Mouse (Mus musculus) cerebellum, adult 2 months (tissue): ENCODE data around the gene Noto.

Experiments
- CTCF ChIP-seq: fragments of 200-500 bp; IDR thresholded peaks from 2 replicates; pipeline ENCODE4 v1.5.1; 2011; ENCODE audit warnings: low read depth, mild to moderate bottlenecking, control low read depth, low read length, moderate library complexity, borderline replicate concordance; ENCODE audit not compliant: insufficient read depth
- POLR2A ChIP-seq: fragments of 200-500 bp; IDR thresholded peaks from 2 replicates; pipeline ENCODE4 v1.6.1; 2011; ENCODE audit warnings: low read length, control low read depth, borderline replicate concordance; ENCODE audit not compliant: insufficient read depth

DNA sequence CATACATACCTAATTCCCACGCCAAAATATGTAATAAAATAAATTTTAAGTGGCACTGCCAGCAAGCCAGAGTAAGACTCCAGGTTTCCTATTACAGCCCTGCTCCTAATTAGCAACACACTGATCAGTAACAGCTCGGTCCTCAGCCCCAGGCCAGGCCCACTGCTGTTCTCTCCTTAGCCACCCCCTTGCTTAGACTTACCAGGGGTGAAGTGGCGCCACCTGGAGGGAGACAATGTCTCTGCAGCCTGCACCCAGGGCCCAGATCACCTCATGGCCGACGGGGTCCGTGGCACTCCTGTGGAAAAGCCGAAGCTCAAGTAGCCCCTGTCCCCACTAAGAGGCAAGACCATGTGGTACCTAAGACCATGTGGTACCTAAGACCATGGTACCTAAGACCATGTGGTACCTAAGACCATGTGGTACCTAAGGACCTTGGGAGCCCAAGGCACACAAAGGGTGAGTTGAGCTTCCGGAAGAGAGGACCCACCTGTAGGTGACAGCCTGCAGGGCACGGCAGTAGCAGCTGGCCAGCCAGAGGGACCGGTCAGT lies 53.8 kb downstream of the Noto start:
- TF ChIP-seq CTCF: peak; percentile 71
- no peak for TF ChIP-seq POLR2A
